Mouse (Mus musculus) lung, adult 18-20 months (tissue): ENCODE measurements at regions not wholly inside any gene's neighbourhood (a gene's known extent, or its start where the extent isn't known, plus 50 kb on each side); places are given as distances from the start of the nearest gene placed in this dataset.

Experiments
- DNase-seq, 2 experiments: peaks; one replicate each; pipeline ENCODE4 v3.0.0; 2022; ENCODE audit warnings: mixed read lengths in 2 of 2

GRCm38 (mm10) chr19:56041930-56042329 is 245.0 kb upstream of the Habp2 start:
- no peak for DNase-seq

DNA sequence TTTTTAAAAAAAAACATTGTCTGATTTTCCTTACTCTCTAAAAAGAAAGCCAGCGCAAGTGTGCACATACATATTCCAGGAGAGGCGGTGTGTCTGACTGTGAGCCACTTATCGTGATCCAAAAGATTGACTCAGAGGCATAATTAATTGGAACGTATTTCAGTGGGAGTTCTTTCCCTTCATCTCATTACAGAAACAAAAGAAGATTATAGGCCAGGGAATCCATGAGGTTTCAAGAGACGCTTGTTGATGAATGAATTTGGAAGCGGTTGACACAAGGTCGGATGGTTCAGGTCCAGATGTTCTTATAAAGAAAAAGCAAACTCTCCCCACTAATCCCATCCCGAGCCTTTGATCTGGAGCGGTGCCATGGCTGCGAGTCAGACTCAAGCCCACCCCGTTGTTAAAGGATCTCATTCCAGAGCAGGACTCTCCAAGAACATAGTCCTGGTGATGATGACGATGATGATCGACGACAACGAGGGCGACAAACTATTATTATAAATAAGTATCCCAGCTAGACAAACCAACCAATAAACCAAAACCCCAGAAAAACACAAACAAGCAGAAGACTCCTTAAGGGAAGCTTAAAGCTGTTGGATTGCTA is 240.1 kb upstream of the Habp2 start:
- DNase-seq: no peak

DNA sequence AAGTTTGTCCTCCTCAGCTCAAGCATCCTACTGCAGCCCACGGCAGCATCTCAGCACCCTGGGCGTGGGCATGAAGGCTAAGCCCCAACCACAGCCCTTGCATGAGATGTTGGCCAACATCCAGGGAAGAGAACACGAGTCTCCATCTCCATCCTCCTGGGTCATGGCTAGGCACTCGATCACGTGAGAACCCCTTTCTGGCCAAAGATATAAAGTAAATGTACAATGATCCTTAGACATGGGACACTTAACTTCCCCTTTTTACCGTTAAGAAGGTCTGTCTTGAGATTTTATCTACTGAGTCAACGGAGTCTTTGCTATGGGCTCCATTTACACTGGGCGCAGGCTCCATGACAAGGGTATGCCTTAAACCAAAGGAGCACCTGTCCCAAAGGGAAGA is 232.8 kb upstream of the Habp2 start:
- no peak for DNase-seq

DNA sequence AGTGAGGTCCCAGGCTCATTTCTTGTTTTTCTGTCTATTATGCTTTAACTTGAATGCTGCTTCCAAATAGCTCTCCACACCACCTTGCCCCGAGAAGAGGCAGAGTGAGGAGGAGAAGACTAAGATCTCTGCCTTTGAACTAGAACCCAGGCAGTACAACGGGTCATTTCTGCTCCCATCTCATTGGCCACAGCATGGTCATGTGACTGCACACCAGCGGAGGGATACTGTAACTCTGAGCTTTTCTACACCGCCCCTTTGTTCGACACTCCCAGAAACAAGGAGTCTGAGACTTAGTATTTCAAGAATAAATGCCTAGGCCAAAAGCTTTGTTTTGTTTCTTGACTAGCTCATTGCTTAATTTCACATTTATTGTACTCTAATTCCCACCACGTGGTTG is 230.5 kb upstream of the Habp2 start:
- DNase-seq: no peak

DNA sequence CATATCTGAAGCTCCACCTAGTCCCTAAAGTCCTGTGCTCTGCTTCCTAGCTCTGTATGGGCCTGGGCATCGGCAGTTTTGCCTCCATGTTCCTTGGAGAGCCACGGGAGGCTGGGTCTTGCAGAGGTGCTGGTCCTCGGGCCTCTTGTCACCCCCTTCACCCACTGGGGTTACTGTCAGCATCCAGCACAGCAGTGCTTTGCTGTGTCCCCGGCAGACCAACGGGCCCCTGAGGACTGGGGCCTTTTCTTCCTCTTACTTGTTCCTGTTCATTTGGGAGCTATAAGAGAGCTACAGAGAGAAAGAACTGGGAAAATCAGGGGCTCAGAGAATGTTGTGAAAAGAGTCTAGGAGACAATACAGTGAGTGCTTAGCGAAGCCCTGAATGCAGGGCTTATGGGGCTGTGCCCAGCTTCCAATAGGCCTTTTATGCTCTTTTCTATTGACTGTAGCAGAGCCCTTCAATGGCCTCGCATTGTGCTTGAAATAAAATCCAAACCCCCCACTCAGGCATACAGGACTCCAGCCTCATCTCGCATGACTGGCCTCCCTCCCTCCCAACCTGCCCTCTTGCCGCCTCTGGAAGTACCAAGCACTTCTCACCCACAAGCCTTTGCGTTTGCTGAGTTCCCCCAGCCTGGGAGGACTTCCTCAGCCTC is 224.9 kb upstream of the Habp2 start:
- no peak for DNase-seq

GRCm38 (mm10) chr19:56063099-56063498 is 223.8 kb upstream of the Habp2 start:
- DNase-seq: no peak

GRCm38 (mm10) chr19:56065730-56066129 is 221.2 kb upstream of the Habp2 start:
- DNase-seq: no peak

GRCm38 (mm10) chr19:56068165-56068564 is 218.8 kb upstream of the Habp2 start:
- DNase-seq: no peak

- no peak for DNase-seq
These were observed 218.1 kb upstream of the Habp2 start for GRCm38 (mm10) chr19:56068854-56069253.

DNA sequence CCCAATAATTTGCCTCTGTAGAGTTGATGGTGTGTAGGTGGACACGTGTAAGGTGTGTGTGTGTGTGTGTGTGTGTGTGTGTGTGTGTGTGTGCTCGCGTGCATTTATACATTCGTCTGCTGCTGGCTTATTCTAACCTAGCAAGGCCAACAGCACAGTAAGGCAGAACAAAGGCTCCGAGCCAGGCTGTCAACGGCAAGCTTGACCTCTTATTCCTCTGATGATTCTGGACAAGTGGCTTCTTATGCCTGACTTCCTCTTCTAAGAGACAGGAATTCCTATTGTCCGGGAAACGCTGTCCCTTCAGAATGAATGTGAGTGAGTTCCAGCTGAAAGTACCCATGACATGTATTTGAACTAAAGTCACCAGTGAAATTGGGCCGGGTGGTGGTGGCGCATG is 217.7 kb upstream of the Habp2 start:
- DNase-seq: no peak

DNA sequence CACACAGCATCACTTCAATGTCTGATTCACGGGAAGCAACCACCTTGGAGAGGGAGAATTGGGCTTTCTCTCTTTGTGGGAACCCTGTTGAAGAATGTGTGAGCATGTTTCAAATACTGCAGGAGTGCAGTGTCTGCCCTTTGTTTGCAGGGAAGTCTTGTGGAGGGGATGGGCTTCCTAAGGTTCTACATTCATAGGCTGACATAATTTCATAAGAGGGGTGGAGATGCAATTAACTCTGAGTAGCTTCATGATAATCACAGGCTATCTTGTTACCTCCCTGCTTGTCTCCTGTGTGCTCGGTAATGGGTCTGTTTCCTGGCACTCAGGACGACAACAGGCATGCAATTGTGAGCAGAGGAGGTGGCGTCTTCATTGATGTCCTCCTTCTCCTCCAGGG is 215.6 kb upstream of the Habp2 start:
- no peak for DNase-seq

DNA sequence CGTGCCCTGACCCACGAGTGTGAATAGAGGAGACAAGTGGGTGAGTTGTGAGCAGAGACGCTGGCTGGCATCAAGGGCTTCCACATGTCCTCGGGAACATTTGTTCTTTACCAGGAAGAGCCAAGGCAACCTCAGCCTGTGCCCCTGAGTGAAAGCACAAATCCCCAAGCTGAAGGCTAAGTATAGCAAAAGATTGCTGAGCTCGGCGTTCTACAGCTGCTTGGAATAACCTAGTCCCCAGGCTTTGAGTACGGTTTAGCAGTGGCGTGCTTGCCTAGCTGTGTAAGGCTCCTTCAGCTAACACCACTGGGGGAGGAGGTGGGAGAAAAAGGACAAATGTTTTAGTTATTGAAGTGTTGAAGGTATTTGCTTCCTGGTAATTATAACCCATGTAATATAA is 210.8 kb upstream of the Habp2 start:
- DNase-seq: no peak

DNA sequence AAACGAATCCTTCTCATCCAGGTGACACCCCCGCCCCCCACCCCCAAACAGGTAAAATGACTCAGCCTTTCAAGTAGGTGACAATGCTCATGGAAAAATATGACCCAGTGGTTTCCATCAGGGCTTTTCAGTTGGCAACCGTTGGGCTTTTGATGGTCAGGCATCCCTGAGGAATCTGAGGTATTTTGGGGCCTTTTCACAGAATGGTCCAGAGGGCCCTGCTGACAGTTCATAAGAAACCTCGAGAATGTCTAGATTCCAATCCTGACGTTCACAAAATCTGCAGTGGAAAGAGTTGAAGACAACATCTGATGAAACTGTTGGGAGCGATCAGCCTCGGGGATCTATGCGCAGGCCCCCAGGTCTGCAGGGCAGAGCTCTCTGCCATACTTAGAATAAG is 209.4 kb upstream of the Habp2 start:
- DNase-seq: no peak

DNA sequence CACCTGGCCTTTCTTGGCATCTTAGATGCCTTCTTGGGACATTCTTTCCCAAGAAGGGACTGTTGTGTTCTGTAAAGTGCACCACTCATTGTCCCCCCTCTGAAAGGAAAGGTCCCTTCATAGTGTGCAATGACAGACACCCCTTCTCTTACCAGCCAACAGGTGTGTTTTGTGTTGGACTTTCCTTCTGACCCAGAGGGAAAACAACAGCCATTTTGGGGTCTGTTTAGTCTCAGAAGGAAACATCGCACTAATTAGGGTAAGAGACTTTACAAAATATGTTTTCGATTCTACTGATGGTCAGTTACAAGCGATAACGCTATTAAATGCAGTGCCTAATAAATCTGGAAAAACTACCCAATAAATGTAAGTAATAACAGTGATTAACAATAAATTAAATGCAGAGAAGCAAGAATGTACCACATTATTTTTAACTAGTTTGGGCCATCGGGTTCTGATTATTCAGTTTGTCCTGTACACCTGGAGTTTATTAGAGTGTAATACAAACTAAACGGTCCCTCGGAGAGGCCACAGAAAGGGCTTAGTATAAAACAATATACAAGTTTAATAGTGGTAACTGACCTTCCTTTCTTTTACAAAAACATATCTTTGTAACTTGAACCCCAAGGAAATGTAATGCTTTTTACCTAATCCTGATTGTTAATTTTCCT is 200.4 kb upstream of the Habp2 start:
- no peak for DNase-seq

DNA sequence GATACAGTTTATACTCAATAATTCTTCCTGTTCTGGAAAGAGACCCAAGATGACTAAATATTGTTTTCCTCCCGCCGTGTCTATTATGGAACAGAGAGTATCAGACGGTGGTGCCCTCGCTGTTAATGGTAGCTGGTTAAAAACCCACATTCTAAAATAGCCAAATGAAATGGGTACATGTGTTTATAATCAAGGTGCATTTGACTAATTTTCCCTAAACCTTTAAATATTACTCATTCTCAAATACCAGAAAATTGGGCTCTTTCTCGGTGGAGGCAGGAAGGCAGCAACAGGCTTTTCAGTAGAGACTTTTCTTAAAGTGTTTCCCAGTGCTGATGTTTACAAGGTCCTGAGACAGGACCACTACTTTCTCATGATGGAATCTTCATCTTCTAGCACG is 199.8 kb upstream of the Habp2 start:
- no peak for DNase-seq

- DNase-seq: no peak
These were observed 197.1 kb upstream of the Habp2 start for GRCm38 (mm10) chr19:56089795-56090375.

GRCm38 (mm10) chr19:56091581-56091980 is 195.4 kb upstream of the Habp2 start:
- no peak for DNase-seq

- DNase-seq: no peak
These were observed 191.1 kb upstream of the Habp2 start for GRCm38 (mm10) chr19:56095873-56096272.

GRCm38 (mm10) chr19:56099725-56100124 is 187.2 kb upstream of the Habp2 start:
- no peak for DNase-seq

DNA sequence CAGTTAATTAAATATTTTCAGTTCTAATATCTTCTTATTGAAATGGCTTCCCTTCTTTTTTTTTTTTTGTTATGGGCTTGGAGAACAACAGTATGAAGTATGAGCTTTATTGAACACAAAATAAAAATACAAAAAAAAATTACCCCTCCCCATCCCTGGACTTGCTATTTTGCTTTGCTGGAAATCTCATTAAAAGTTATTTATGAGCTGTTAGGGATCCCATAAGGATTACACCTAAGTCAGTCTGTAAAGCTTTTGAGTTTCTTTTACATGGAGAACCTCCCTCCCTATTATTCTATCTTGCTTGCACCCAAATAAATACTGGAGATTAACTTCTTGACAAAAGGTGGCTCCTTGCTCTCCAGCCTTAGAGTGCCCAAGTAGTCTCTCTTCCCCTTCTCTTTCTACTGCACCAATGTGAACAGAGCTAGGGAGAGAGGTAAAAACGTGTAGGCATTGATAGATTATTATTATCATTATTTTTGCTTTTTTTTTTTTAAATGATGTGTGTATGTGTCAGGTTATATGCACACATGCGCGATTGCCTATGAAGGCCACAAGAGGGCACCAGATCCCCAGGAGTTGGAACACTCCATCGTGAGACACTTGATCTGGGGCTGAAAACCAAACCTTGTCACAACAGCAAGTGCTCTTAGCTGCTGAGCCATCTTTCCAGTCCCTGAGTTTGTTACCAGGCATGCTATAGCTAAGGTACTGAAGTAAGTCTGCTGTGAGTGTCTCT is 186.6 kb upstream of the Habp2 start:
- no peak for DNase-seq

DNA sequence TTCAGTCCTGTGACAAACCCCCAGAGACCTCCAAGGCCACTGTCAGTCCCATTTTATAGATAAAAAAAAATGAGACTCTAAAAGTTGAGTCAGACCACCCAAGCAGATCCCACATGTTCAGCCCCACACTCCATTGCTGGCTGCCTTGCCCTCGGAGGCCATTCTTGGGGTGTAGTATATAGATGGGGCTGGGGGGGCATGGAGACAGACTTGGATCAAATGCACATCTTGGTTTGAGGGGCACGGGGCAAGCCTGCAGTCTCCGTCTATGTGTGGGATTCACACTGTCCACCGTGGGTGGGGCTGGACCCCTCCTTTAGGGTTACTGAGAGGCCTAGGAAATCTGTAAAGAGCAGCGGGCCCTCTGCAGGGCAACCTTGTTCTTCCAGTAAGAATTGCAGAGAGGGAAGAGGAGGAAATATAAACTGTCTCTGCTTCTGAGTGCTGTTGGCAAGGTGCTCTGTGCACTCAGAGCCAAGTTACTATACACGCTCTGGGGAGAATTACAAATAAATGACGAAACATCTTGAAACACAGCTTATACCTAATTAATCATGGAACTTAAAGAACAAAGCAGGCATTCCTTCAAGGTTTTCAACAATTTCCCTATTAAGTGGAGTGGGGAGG is 184.4 kb upstream of the Habp2 start:
- no peak for DNase-seq

GRCm38 (mm10) chr19:56105073-56105451 is 181.9 kb upstream of the Habp2 start:
- no peak for DNase-seq
